Mouse (Mus musculus) lung, embryonic 14.5 days (tissue): ENCODE results near the gene Suv39h1. TPM values are rescaled to one million over a fixed set of nuclear protein-coding genes. Genes with fewer than 3 reads are reported as not detected.

Experiments used
- ATAC-seq: fragments of 200-750 bp; cut with Nextera tagmentation; 2 replicates; pipeline ENCODE4 v1.8.0; 2017; ENCODE audit warnings: mild to moderate bottlenecking, moderate TSS enrichment, moderate library complexity; ENCODE audit not compliant: insufficient read depth
- DNase-seq: peaks from one replicate; pipeline ENCODE4 v3.0.0-alpha.2; 2015
- H3K27ac ChIP-seq: fragments of 300-500 bp; sonication (generic); 2 replicates; pipeline ENCODE4 v1.5.1; 2014; ENCODE audit warnings: low read depth, mild to moderate bottlenecking, moderate library complexity
- H3K27me3 ChIP-seq: fragments of 300-500 bp; sonication (generic); 2 replicates; pipeline ENCODE4 v1.6.1; 2014; ENCODE audit warnings: low read length, control low read depth; ENCODE audit not compliant: insufficient read depth
- H3K36me3 ChIP-seq: fragments of 300-500 bp; sonication (generic); 2 replicates; pipeline ENCODE4 v1.6.1; 2014; ENCODE audit warnings: control low read depth; ENCODE audit not compliant: insufficient read depth
- H3K4me1 ChIP-seq: fragments of 300-500 bp; sonication (generic); 2 replicates; pipeline ENCODE4 v1.6.1; 2014; ENCODE audit warnings: antibody characterized with exemption, control low read depth; ENCODE audit not compliant: insufficient read depth
- H3K4me2 ChIP-seq: fragments of 300-500 bp; sonication (generic); 2 replicates; pipeline ENCODE4 v1.6.1; 2014; ENCODE audit warnings: mild to moderate bottlenecking
- H3K4me3 ChIP-seq: fragments of 300-500 bp; sonication (generic); 2 replicates; pipeline ENCODE4 v1.5.1; 2014; ENCODE audit warnings: low read depth, low read length
- H3K9ac ChIP-seq: fragments of 300-500 bp; sonication (generic); 2 replicates; pipeline ENCODE4 v1.6.1; 2014
- H3K9me3 ChIP-seq: fragments of 300-500 bp; sonication (generic); 2 replicates; pipeline ENCODE4 v1.6.1; 2016; ENCODE audit warnings: low read depth, low read length, control low read depth
- CTCF ChIP-seq: IDR thresholded peaks from 2 replicates; pipeline ENCODE4 v1.5.1; 2016; ENCODE audit warnings: antibody characterized with exemption, low read depth
- WGBS: fragments of 180-500 bp; shearing (Covaris S2); extraction: QIAGEN DNeasy Blood & Tissue Kit; methylation state at CpG from one replicate; pipeline ENCODE4 v1.1.7; 2014; 5-methylcytosine and 5-hydroxymethylcytosine counted together
- polyA plus RNA-seq: library from polyadenylated mRNA; unstranded; fragments of >200 nt; fragmentation: Nextera tagmentation; extraction: Ambion mirVana; gene quantifications from 2 replicates; pipeline ENCODE4 v1.2.1, GENCODE M21; 2014

The Suv39h1 gene
- 71.6 and 74.3 TPM in 2 replicates for polyA plus RNA-seq

- no peaks in the 10 kb centered on the region for H3K27me3 ChIP-seq
- 7% methylated on average over 46 of the region's 46 CpGs for WGBS
- H3K4me3 ChIP-seq: peak within 1 kb of the TSS; percentile 58
- peak within 1 kb of the TSS; percentile 61 for H3K4me2 ChIP-seq
- H3K27ac ChIP-seq: peak within 1 kb of the TSS; percentile 92
- peak within 1 kb of the TSS; percentile 71 for H3K9ac ChIP-seq
- no peak for TF ChIP-seq CTCF
- peaks cover 20% of the 10 kb centered on the region for H3K36me3 ChIP-seq
- ATAC-seq (peak; percentile 99), DNase-seq (peak; percentile 95)
- H3K4me1 ChIP-seq: no peaks in the 10 kb centered on the region; the same call in 1 of the 2 replicates
- H3K9me3 ChIP-seq: no peaks in the 10 kb centered on the region
These were observed at the start of gene Suv39h1 for GRCm38 (mm10) chrX:8074430-8075014. TSS of gene Suv39h1 (minus strand) at chrX:8074760.

GRCm38 (mm10) chrX:8123821-8124470, 49.4 kb upstream of the Suv39h1 start:
- H3K4me2 ChIP-seq: no peak overlapping the region
- WGBS: 79% methylated on average over 6 of the region's 6 CpGs
- no peaks in the 10 kb centered on the region for H3K27me3 ChIP-seq
- peaks cover 10% of the 10 kb centered on the region; the same call in 1 of the 2 replicates for H3K36me3 ChIP-seq
- DNase-seq: no peak
- no peak for TF ChIP-seq CTCF
- no peaks in the 10 kb centered on the region for H3K4me1 ChIP-seq
- no peak for ATAC-seq
- H3K27ac ChIP-seq: no peak overlapping the region
- no peaks in the 10 kb centered on the region for H3K9me3 ChIP-seq
- H3K4me3 ChIP-seq: no peak overlapping the region
- H3K9ac ChIP-seq: no peak overlapping the region

- Histone ChIP-seq H3K27ac (no peak overlapping the region), H3K9ac (no peak overlapping the region), H3K4me2 (no peak overlapping the region), H3K27me3 (no peaks in the 10 kb centered on the region), H3K4me3 (no peak overlapping the region), H3K4me1 (no peaks in the 10 kb centered on the region), H3K36me3 (no peaks in the 10 kb centered on the region), H3K9me3 (no peaks in the 10 kb centered on the region)
- DNase-seq: no peak
- no peak for TF ChIP-seq CTCF
- ATAC-seq: no peak
These were observed 42.7 kb upstream of the Suv39h1 start for GRCm38 (mm10) chrX:8117264-8117663.

- Histone ChIP-seq H3K9ac (no peak overlapping the region), H3K4me2 (no peak overlapping the region), H3K9me3 (no peaks in the 10 kb centered on the region), H3K4me3 (no peak overlapping the region), H3K4me1 (no peaks in the 10 kb centered on the region), H3K27me3 (no peaks in the 10 kb centered on the region), H3K27ac (no peak overlapping the region), H3K36me3 (no peaks in the 10 kb centered on the region)
- TF ChIP-seq CTCF: peak; percentile 14; the same call in 1 of the 2 replicates
- 63% methylated on average over 4 of the region's 4 CpGs for WGBS
- no peak for ATAC-seq
- DNase-seq: no peak
These were observed 40.7 kb upstream of the Suv39h1 start for GRCm38 (mm10) chrX:8115275-8115674.

GRCm38 (mm10) chrX:8105019-8105418, 30.5 kb upstream of the Suv39h1 start:
- no peaks in the 10 kb centered on the region for H3K9me3 ChIP-seq
- ATAC-seq (no peak), DNase-seq (no peak)
- H3K36me3 ChIP-seq: no peaks in the 10 kb centered on the region
- no peak overlapping the region for H3K9ac ChIP-seq
- no peak for TF ChIP-seq CTCF
- no peak overlapping the region for H3K27ac ChIP-seq
- WGBS: 95% methylated on average over 3 of the region's 3 CpGs
- no peaks in the 10 kb centered on the region for H3K4me1 ChIP-seq
- no peak overlapping the region for H3K4me2 ChIP-seq
- no peaks in the 10 kb centered on the region for H3K27me3 ChIP-seq
- H3K4me3 ChIP-seq: no peak overlapping the region

GRCm38 (mm10) chrX:8102213-8102668, 27.7 kb upstream of the Suv39h1 start:
- H3K27ac ChIP-seq: no peak overlapping the region
- 46% methylated on average over 7 of the region's 7 CpGs for WGBS
- H3K9ac ChIP-seq: no peak overlapping the region
- DNase-seq (no peak), ATAC-seq (no peak)
- H3K4me3 ChIP-seq: no peak overlapping the region
- no peaks in the 10 kb centered on the region for H3K4me1 ChIP-seq
- no peak for TF ChIP-seq CTCF
- H3K4me2 ChIP-seq: no peak overlapping the region
- H3K36me3 ChIP-seq: no peaks in the 10 kb centered on the region
- H3K27me3 ChIP-seq: no peaks in the 10 kb centered on the region
- H3K9me3 ChIP-seq: no peaks in the 10 kb centered on the region

- Histone ChIP-seq H3K9me3 (no peaks in the 10 kb centered on the region), H3K36me3 (no peaks in the 10 kb centered on the region), H3K27ac (no peak overlapping the region), H3K4me3 (no peak overlapping the region), H3K4me2 (0 out of 2 replicates have a peak overlapping the region, but pooled peaks have one; percentile 16), H3K4me1 (no peaks in the 10 kb centered on the region), H3K9ac (no peak overlapping the region), H3K27me3 (no peaks in the 10 kb centered on the region)
- 9% methylated on average over 3 of the region's 3 CpGs for WGBS
- TF ChIP-seq CTCF: peak; percentile 58
- no peak for ATAC-seq
- DNase-seq: peak; percentile 83
These were observed 26.5 kb upstream of the Suv39h1 start for GRCm38 (mm10) chrX:8101017-8101416.
